Mouse (Mus musculus) C2C12 (cell line): ENCODE data around the gene Depp1.

ENCODE experiments used
- CEBPB ChIP-seq: IDR thresholded peaks from one replicate; pipeline ENCODE4 v1.6.1; 2011; ENCODE audit warnings: low read depth, mild to moderate bottlenecking, control low read depth, moderate library complexity
- CTCF ChIP-seq: IDR thresholded peaks from one replicate; pipeline ENCODE4 v1.5.1; 2011; ENCODE audit not compliant: control insufficient read depth, insufficient read depth, insufficient read length
- MAX ChIP-seq: IDR thresholded peaks from one replicate; pipeline ENCODE4 v1.6.1; 2011; ENCODE audit warnings: mild to moderate bottlenecking, control low read depth

DNA sequence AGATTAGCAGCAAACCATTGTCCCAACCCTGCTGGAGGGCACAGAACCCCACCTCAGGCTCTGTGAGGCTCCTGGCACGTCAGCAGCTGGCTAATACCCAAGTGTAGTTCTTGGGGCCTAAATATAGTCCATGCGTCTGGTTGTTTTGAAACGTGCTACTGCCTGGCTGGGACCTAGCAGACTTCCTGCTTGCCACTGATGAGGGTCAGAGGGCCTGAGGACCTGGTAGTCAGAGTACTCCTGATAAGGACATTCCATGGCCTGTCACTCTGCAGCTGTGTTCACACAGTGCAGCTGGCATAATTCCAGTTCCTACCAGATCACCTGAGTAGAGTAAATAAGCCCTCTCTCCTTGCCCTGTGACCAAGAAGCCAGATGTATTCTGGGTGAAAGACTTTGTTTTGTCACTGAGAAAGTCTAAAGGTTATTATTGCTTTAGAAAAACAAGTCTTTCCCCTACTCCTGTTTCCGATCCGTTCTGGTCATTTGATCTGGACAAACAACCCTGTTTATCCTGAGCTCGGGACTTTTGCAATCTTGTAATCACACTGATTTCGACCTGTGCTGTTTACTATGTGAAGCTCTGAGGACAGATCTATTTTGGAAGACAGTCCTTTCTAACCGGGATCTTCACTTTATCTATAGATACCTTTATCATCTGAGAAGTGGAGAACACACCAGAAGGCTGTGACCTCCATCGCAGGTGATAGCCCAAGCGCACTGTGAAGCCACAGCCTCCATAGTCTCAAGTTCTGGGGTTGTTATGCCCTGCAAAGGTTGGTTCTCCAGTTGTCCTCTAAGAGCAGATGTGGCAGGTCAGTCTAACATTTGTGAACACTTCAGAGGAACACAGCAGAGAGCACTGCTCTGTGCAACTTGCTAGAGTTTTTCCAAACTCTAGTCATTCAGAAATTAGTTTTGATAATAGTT is 14.9 kb upstream of the Depp1 start:
- TF ChIP-seq CEBPB, result no peak
- TF ChIP-seq CTCF, result no peak
- no peak for TF ChIP-seq MAX
